Mouse (Mus musculus) spleen, postnatal 14 days (tissue): ENCODE results near the gene Uqcc1.

ENCODE experiments used
- DNase-seq, 2 experiments: peaks; one replicate each; pipeline ENCODE4 v3.0.0; 2021 to 2022; ENCODE audit warnings: low spot score in 2 of 2

Gene Uqcc1

GRCm38 (mm10) chr2:155814829-155815228, 115.3 kb downstream of the Uqcc1 start:
- DNase-seq: no peak

- DNase-seq: no peak
Measured at GRCm38 (mm10) chr2:155812637-155813036, 117.5 kb downstream of the Uqcc1 start.

- DNase-seq: peak; percentile 54 to 73
Measured at GRCm38 (mm10) chr2:155811821-155812396, 118.2 kb downstream of the Uqcc1 start.

GRCm38 (mm10) chr2:155809620-155810019, 120.5 kb downstream of the Uqcc1 start:
- no peak for DNase-seq

GRCm38 (mm10) chr2:155807408-155807807, 122.7 kb downstream of the Uqcc1 start:
- DNase-seq: no peak

- no peak for DNase-seq
Measured at GRCm38 (mm10) chr2:155806548-155806947, 123.6 kb downstream of the Uqcc1 start.

- no peak for DNase-seq
Measured at GRCm38 (mm10) chr2:155805925-155806255, 124.2 kb downstream of the Uqcc1 start.

GRCm38 (mm10) chr2:155805231-155805924, 124.7 kb downstream of the Uqcc1 start:
- DNase-seq: no peak

- DNase-seq: no peak
Measured at GRCm38 (mm10) chr2:155804053-155804452, 126.1 kb downstream of the Uqcc1 start.

- no peak for DNase-seq
Measured at GRCm38 (mm10) chr2:155802761-155803160, 127.3 kb downstream of the Uqcc1 start.

- DNase-seq: no peak
Measured at GRCm38 (mm10) chr2:155798613-155799012, 131.5 kb downstream of the Uqcc1 start.
